Mouse (Mus musculus): ENCODE results near the gene Olfr1463. TPM values are rescaled to one million over a fixed set of nuclear protein-coding genes. Genes with fewer than 3 reads are reported as not detected.

The Olfr1463 gene
- polyA plus RNA-seq (2012; rRNA removed): not detected in 2 replicates

- TF ChIP-seq POLR2A (IDR thresholded peaks at IDR 0.05; ENCODE audit: low read depth, low read length): no peak
- TF ChIP-seq CTCF (conservative IDR thresholded peaks at IDR 0.05; ENCODE audit: insufficient read depth, insufficient read length, low read depth, low read length): no peak
- no peak for DNase-seq
- Histone ChIP-seq H3K27me3 (replicated peaks; ENCODE audit: control insufficient read depth, insufficient read depth, low read length) (no peaks in the 10 kb centered on the region), H3K27ac (ENCODE audit: insufficient read depth, low read depth, low read length) (no peak within 1 kb of the TSS), H3K4me3 (ENCODE audit: insufficient read depth, low read depth, low read length) (no peak within 1 kb of the TSS), H3K4me1 (ENCODE audit: control insufficient read depth, insufficient read depth, low read length) (no peaks in the 10 kb centered on the region), H3K36me3 (ENCODE audit: control insufficient read depth, insufficient read depth, low read length) (no peaks in the 10 kb centered on the region)
These were observed at the start of gene Olfr1463 for GRCm38 (mm10) chr19:13231028-13231427. Gene Olfr1463, plus strand, starts transcription at chr19:13231328.

- no peak within 1 kb of the TSS for H3K27ac ChIP-seq (ENCODE audit: insufficient read depth, low read depth, low read length)
- H3K27me3 ChIP-seq (replicated peaks; ENCODE audit: control insufficient read depth, insufficient read depth, low read length): no peaks in the 10 kb centered on the region
- H3K4me1 ChIP-seq (ENCODE audit: control insufficient read depth, insufficient read depth, low read length): no peaks in the 10 kb centered on the region
- 85% methylated on average over 1 of the region's 1 CpGs for WGBS
- DNase-seq: no peak
- no peaks in the 10 kb centered on the region for H3K36me3 ChIP-seq (ENCODE audit: control insufficient read depth, insufficient read depth, low read length)
- TF ChIP-seq POLR2A (IDR thresholded peaks at IDR 0.05; ENCODE audit: low read depth, low read length): no peak
- no peak for TF ChIP-seq CTCF (conservative IDR thresholded peaks at IDR 0.05; ENCODE audit: insufficient read depth, insufficient read length, low read depth, low read length)
- H3K4me3 ChIP-seq (ENCODE audit: insufficient read depth, low read depth, low read length): no peak within 1 kb of the TSS
These were observed 45.7 kb upstream of the Olfr1463 start, which contains the start of gene Olfr1462 for GRCm38 (mm10) chr19:13185434-13185833. Gene Olfr1462, plus strand, starts transcription at chr19:13185734.

- 86% methylated on average over 11 of the region's 11 CpGs for WGBS
- no peak for DNase-seq
These were observed 9.5 kb upstream of the Olfr1463 start for GRCm38 (mm10) chr19:13221666-13222065.

More at GRCm38 (mm10) chr19:13221666-13222065, 9.5 kb upstream of the Olfr1463 start:
- Histone ChIP-seq H3K4me3 (ENCODE audit: insufficient read depth, low read depth, low read length) (no peak overlapping the region), H3K27ac (ENCODE audit: insufficient read depth, low read depth, low read length) (no peak overlapping the region), H3K4me1 (ENCODE audit: control insufficient read depth, insufficient read depth, low read length) (no peaks in the 10 kb centered on the region), H3K27me3 (replicated peaks; ENCODE audit: control insufficient read depth, insufficient read depth, low read length) (no peaks in the 10 kb centered on the region), H3K36me3 (ENCODE audit: control insufficient read depth, insufficient read depth, low read length) (no peaks in the 10 kb centered on the region)
- TF ChIP-seq CTCF (conservative IDR thresholded peaks at IDR 0.05; ENCODE audit: insufficient read depth, insufficient read length, low read depth, low read length) (no peak), POLR2A (IDR thresholded peaks at IDR 0.05; ENCODE audit: low read depth, low read length) (no peak)

Other genes with a start within 250 kb of the Olfr1463 start
- not detected in 2 replicates for gene Olfr1451, start 236.3 kb upstream of the Olfr1463 start, polyA plus RNA-seq (2012; rRNA removed)
- not detected in 2 replicates for gene Olfr1453, start 203.0 kb upstream of the Olfr1463 start, polyA plus RNA-seq (2012; rRNA removed)
- not detected in 2 replicates for gene Olfr1454, start 170.7 kb upstream of the Olfr1463 start, polyA plus RNA-seq (2012; rRNA removed)
- not detected in 2 replicates for gene Olfr1457, start 133.4 kb upstream of the Olfr1463 start, polyA plus RNA-seq (2012; rRNA removed)
- not detected in 2 replicates for gene Olfr1458, start 124.6 kb upstream of the Olfr1463 start, polyA plus RNA-seq (2012; rRNA removed)
- gene Olfr1459, start 81.8 kb upstream of the Olfr1463 start, polyA plus RNA-seq (2012; rRNA removed): not detected in 2 replicates
- not detected in 2 replicates for gene Olfr1461, start 68.3 kb upstream of the Olfr1463 start, polyA plus RNA-seq (2012; rRNA removed)
- gene Olfr1462, start 45.6 kb upstream of the Olfr1463 start, polyA plus RNA-seq (2012; rRNA removed): not detected in 2 replicates
- gene Olfr1465, start 84.2 kb downstream of the Olfr1463 start, polyA plus RNA-seq (2012; rRNA removed): not detected in 2 replicates
- gene Olfr1466, start 107.5 kb downstream of the Olfr1463 start, polyA plus RNA-seq (2012; rRNA removed): not detected in 2 replicates
- not detected in 2 replicates for gene Olfr1467, start 130.9 kb downstream of the Olfr1463 start, polyA plus RNA-seq (2012; rRNA removed)
- not detected in 2 replicates for gene Olfr1469, start 176.5 kb downstream of the Olfr1463 start, polyA plus RNA-seq (2012; rRNA removed)
- gene Olfr1471, start 212.1 kb downstream of the Olfr1463 start, polyA plus RNA-seq (2012; rRNA removed): not detected in 2 replicates
- not detected in 2 replicates for gene Olfr1472, start 224.8 kb downstream of the Olfr1463 start, polyA plus RNA-seq (2012; rRNA removed)
- not detected in 2 replicates for gene Olfr1474, start 238.2 kb downstream of the Olfr1463 start, polyA plus RNA-seq (2012; rRNA removed)
- not detected in 2 replicates for gene Olfr1475, start 248.9 kb downstream of the Olfr1463 start, polyA plus RNA-seq (2012; rRNA removed)

All from kidney, adult 2 months (tissue).